Mouse (Mus musculus) heart, postnatal 0 days (tissue): ENCODE results near the gene Pde4b.

ENCODE experiments used
- CTCF ChIP-seq: IDR thresholded peaks from 2 replicates; pipeline ENCODE4 v1.5.1; 2016; ENCODE audit warnings: antibody characterized with exemption, control low read depth, low read depth
- EP300 ChIP-seq: IDR thresholded peaks from 2 replicates; pipeline ENCODE4 v1.6.1; 2016; ENCODE audit warnings: antibody characterized with exemption, low read depth

DNA sequence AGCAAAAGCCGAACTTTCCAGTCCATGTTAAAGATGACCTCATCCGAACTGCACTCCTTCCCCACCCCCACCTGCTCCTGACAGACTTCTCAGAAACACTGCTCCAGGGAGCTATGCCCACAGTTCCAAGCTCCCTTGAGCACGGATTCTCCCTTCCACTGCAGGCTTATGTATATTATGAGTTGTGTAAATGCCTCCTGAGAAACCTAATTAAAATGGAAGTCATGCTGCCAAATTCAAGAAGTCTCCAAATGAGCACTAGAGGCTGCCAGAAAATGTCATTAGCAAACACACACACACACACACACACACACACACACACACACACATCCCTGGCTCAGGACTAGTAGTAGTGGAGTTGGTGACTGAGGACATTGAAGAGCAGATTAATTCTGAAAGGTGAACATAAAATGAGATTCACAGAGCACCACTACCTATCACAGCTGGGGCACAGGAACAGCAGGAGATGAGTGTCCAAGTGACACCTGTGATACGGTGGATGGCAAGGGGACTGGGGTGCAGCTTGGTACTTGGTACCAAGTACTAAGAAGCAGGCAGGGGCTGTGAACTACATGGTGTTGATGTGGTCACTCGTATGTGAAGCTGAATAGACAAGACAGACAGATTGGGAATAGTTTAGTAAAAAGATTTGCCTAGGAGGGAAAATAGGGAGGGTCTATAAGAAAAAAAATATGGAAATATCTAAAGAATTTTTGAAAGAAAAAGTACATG lies 533.0 kb downstream of the Pde4b start:
- TF ChIP-seq CTCF (no peak), EP300 (no peak)
